Mouse (Mus musculus) MEL (cell line): ENCODE results near the gene Hdac7. TPM values are rescaled to one million over a fixed set of nuclear protein-coding genes. Genes with fewer than 3 reads are reported as not detected.
A peak's percentile ranks its signal among the peaks of the same experiment; 100 is the strongest.

Source experiments
- DNase-seq: peaks from one replicate; pipeline ENCODE4 v3.0.0; 2011; ENCODE audit warnings: low read depth, low spot score
- H3K27ac ChIP-seq: 2 replicates; pipeline ENCODE4 v1.5.1; 2012; ENCODE audit warnings: low read depth, mild to moderate bottlenecking, control low read depth, low read length, moderate library complexity; ENCODE audit not compliant: control insufficient read depth
- H3K27me3 ChIP-seq, 2 experiments: fragments of 150-350 bp in 1 of 2; sonication (generic) in 1 of 2; 2 replicates each; pipeline ENCODE4 v1.6.1; 2012; ENCODE audit warnings: low read length in 2 of 2, mild to moderate bottlenecking in 2 of 2, improper control_type of control experiment in 1 of 2, moderate library complexity in 1 of 2; ENCODE audit not compliant: insufficient read depth in 2 of 2, control insufficient read depth in 1 of 2
- H3K36me3 ChIP-seq, 2 experiments: 2 replicates each; pipeline ENCODE4 v1.6.1; 2012 to 2014; ENCODE audit warnings: low read length in 2 of 2, improper control_type of control experiment in 1 of 2, inconsistent platforms in 1 of 2, mild to moderate bottlenecking in 1 of 2; ENCODE audit not compliant: insufficient read depth in 2 of 2, control insufficient read depth in 1 of 2
- H3K4me1 ChIP-seq, 2 experiments: fragments of 150-350 bp in 1 of 2; sonication (generic) in 1 of 2; 2 replicates each; pipeline ENCODE4 v1.6.1; 2012; ENCODE audit warnings: low read length in 2 of 2, improper control_type of control experiment in 1 of 2, mild to moderate bottlenecking in 1 of 2; ENCODE audit not compliant: insufficient read depth in 2 of 2, control insufficient read depth in 1 of 2
- H3K4me3 ChIP-seq, 2 experiments: fragments of 150-350 bp in 1 of 2; sonication (generic) in 1 of 2; 2 replicates each; pipeline ENCODE4 v1.5.1; 2012; ENCODE audit warnings: low read depth in 2 of 2, low read length in 2 of 2, mild to moderate bottlenecking in 2 of 2, moderate library complexity in 2 of 2, control low read depth in 1 of 2, improper control_type of control experiment in 1 of 2; ENCODE audit not compliant: control insufficient read depth in 1 of 2, insufficient read depth in 1 of 2
- H3K79me2 ChIP-seq: 2 replicates; pipeline ENCODE4 v1.6.1; 2012; ENCODE audit warnings: mild to moderate bottlenecking, low read length, moderate library complexity; ENCODE audit not compliant: control insufficient read depth, poor library complexity, insufficient read depth
- H3K9ac ChIP-seq: 2 replicates; pipeline ENCODE4 v1.6.1; 2012; ENCODE audit warnings: low read depth, mild to moderate bottlenecking, control low read depth, low read length, moderate library complexity; ENCODE audit not compliant: control insufficient read depth, poor library complexity, severe bottlenecking
- H3K9me3 ChIP-seq: fragments of 150-350 bp; sonication (generic); replicated peaks from 2 replicates; pipeline ENCODE4 v1.6.1; 2012; ENCODE audit warnings: mild to moderate bottlenecking, low read length, improper control_type of control experiment, moderate library complexity; ENCODE audit not compliant: insufficient read depth
- CTCF ChIP-seq, 3 experiments: IDR thresholded peaks in 2 of 3; conservative IDR thresholded peaks in 1 of 3; 2 replicates each; pipeline ENCODE4 v1.5.1; 2011 to 2012; ENCODE audit warnings: low read length in 3 of 3, low read depth in 2 of 3, mild to moderate bottlenecking in 2 of 3, improper control_type of control experiment in 1 of 3, inconsistent platforms in 1 of 3, mixed read lengths in 1 of 3, moderate library complexity in 1 of 3; ENCODE audit not compliant: control insufficient read depth in 1 of 3, insufficient read depth in 1 of 3, poor library complexity in 1 of 3, severe bottlenecking in 1 of 3
- ELF1 ChIP-seq: IDR thresholded peaks from 2 replicates; pipeline ENCODE4 v1.6.1; 2014; ENCODE audit warnings: low read depth, mild to moderate bottlenecking, inconsistent platforms, low read length, improper control_type of control experiment, moderate library complexity
- GATA1 ChIP-seq: IDR thresholded peaks from 2 replicates; pipeline ENCODE4 v1.6.1; 2011; ENCODE audit warnings: low read depth, low read length, improper control_type of control experiment
- HCFC1 ChIP-seq: IDR thresholded peaks from 2 replicates; pipeline ENCODE4 v1.6.1; 2012; ENCODE audit warnings: low read depth, mild to moderate bottlenecking, inconsistent platforms, low read length, improper control_type of control experiment, moderate library complexity
- KAT2A ChIP-seq: conservative IDR thresholded peaks from 2 replicates; pipeline ENCODE4 v1.6.1; 2012; ENCODE audit warnings: low read depth, low read length, improper control_type of control experiment, inconsistent platforms
- MAFK ChIP-seq: IDR thresholded peaks from 2 replicates; pipeline ENCODE4 v1.6.1; 2011; ENCODE audit warnings: low read depth, mild to moderate bottlenecking, low read length, improper control_type of control experiment, borderline replicate concordance
- MAX ChIP-seq: IDR thresholded peaks from 2 replicates; pipeline ENCODE4 v1.6.1; 2011; ENCODE audit warnings: low read length, improper control_type of control experiment
- MAZ ChIP-seq: IDR thresholded peaks from 2 replicates; pipeline ENCODE4 v1.6.1; 2012; ENCODE audit warnings: low read depth, mild to moderate bottlenecking, inconsistent platforms, low read length, improper control_type of control experiment
- MEF2A ChIP-seq: IDR thresholded peaks from 2 replicates; pipeline ENCODE4 v1.6.1; 2014; ENCODE audit warnings: low read depth, mild to moderate bottlenecking, inconsistent platforms, low read length, improper control_type of control experiment; ENCODE audit not compliant: poor library complexity, insufficient replicate concordance, severe bottlenecking; ENCODE audit errors: extremely low read depth
- POLR2A ChIP-seq, 2 experiments: IDR thresholded peaks; 2 replicates each; pipeline ENCODE4 v1.6.1; 2011 to 2012; ENCODE audit warnings: low read length in 2 of 2, mild to moderate bottlenecking in 2 of 2, control low read depth in 1 of 2, improper control_type of control experiment in 1 of 2, low read depth in 1 of 2, moderate library complexity in 1 of 2; ENCODE audit not compliant: control insufficient read depth in 1 of 2, insufficient read depth in 1 of 2, poor library complexity in 1 of 2
- POLR2AphosphoS2 ChIP-seq: IDR thresholded peaks from 2 replicates; pipeline ENCODE4 v1.6.1; 2011; ENCODE audit warnings: low read length, improper control_type of control experiment
- POLR2AphosphoS5 ChIP-seq: IDR thresholded peaks from 2 replicates; pipeline ENCODE4 v1.6.1; 2012; ENCODE audit warnings: low read depth, borderline replicate concordance, mild to moderate bottlenecking, inconsistent platforms, low read length, moderate library complexity, mixed read lengths
- RCOR1 ChIP-seq: IDR thresholded peaks from 2 replicates; pipeline ENCODE4 v1.6.1; 2012; ENCODE audit warnings: low read depth, mild to moderate bottlenecking, inconsistent platforms, low read length, improper control_type of control experiment
- TAL1 ChIP-seq: IDR thresholded peaks from 2 replicates; pipeline ENCODE4 v1.6.1; 2012; ENCODE audit warnings: mild to moderate bottlenecking, inconsistent platforms, low read length, moderate library complexity, mixed read lengths
- TBP ChIP-seq: IDR thresholded peaks from 2 replicates; pipeline ENCODE4 v1.8.0; 2011; ENCODE audit warnings: low read depth, low read length, improper control_type of control experiment
- TCF12 ChIP-seq: IDR thresholded peaks from 2 replicates; pipeline ENCODE4 v1.6.1; 2014; ENCODE audit warnings: low read depth, mild to moderate bottlenecking, inconsistent platforms, low read length, improper control_type of control experiment, moderate library complexity
- USF1 ChIP-seq: IDR thresholded peaks from 2 replicates; pipeline ENCODE4 v1.6.1; 2014; ENCODE audit warnings: low read depth, mild to moderate bottlenecking, inconsistent platforms, low read length, improper control_type of control experiment, moderate library complexity
- USF2 ChIP-seq, 2 experiments: IDR thresholded peaks; 2 replicates each; pipeline ENCODE4 v1.6.1; 2011 to 2012; ENCODE audit warnings: improper control_type of control experiment in 2 of 2, low read length in 2 of 2, borderline replicate concordance in 1 of 2, inconsistent platforms in 1 of 2, low read depth in 1 of 2, mild to moderate bottlenecking in 1 of 2; ENCODE audit not compliant: insufficient read depth in 1 of 2
- ZKSCAN1 ChIP-seq: IDR thresholded peaks from 2 replicates; pipeline ENCODE4 v1.6.1; 2012; ENCODE audit warnings: low read depth, mild to moderate bottlenecking, inconsistent platforms, low read length, improper control_type of control experiment, moderate library complexity
- ZNF384 ChIP-seq: IDR thresholded peaks from 2 replicates; pipeline ENCODE4 v1.6.1; 2012; ENCODE audit warnings: low read depth, mild to moderate bottlenecking, inconsistent platforms, low read length, improper control_type of control experiment
- polyA plus RNA-seq, 2 experiments: library from polyadenylated mRNA; stranded (reverse) in 1 of 2; unstranded in 1 of 2; fragments of >175 nt in 1 of 2; fragments of >200 nt in 1 of 2; gene quantifications; 2 replicates each; pipeline versions ENCODE4 v1.2.1 to v1.2.4; 2012; ENCODE audit warnings: low replicate concordance in 2 of 2, low read depth in 1 of 2; ENCODE audit not compliant: insufficient read length in 2 of 2, insufficient read depth in 1 of 2, missing spikeins in 1 of 2
- total RNA-seq: library from RNA; depleted of rRNA; stranded (reverse); fragments of 300-350 nt; gene quantifications from 2 replicates; pipeline ENCODE4 v1.2.3, GENCODE M21; 2012

Gene Hdac7
- total and polyA plus RNA-seq, 3 experiments = 100 to 389 TPM; not detected in 1

DNA sequence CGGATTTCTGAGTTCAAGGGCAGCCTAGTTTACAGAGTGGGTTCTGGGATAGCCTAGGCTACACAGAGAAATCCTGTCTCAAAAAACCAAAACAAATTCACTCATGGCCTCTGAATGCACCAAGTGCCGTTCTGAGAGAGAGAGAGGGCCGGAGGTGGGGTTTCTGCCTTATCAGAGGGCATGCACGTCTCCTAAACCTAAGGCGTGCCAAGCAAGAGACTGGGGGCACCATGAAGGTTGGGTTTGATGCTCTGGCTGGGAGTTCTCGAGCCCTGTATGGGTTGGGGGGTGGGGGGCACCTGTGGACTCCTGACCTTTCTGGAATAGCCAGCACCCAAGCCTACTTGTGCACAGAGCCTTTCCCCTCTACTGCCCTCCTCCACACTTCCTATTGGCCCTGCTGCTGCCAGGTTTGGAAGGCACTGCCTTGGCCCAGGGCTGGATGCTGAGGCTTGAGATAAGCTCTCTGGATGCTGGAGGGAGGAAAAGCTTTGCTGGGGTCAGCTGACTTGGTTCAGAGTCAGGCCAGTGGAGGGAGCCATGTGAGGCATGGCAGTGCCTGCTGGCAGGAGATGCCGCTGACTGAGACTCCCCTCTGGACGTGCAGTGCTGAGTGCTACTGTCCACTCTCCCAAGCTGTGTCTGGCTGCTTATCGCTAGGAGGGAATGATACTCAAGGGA is 58.4 kb downstream of the Hdac7 start:
- Histone ChIP-seq H3K4me1 (peaks cover 12 to 53% of the 10 kb centered on the region in 2 experiments), H3K4me3 (peak overlapping the region; percentile 90 to 91), H3K27me3 (no peaks in the 10 kb centered on the region), H3K36me3 (peaks cover 0 to 51% of the 10 kb centered on the region in 2 experiments; a peak in 3 of 4 replicates), H3K79me2 (peaks cover 29% of the 10 kb centered on the region), H3K9ac (peak overlapping the region; percentile 96), H3K9me3 (no peaks in the 10 kb centered on the region), H3K27ac (peak overlapping the region; percentile 94)
- peak; percentile 93 for DNase-seq
- TF ChIP-seq HCFC1 (no peak), POLR2AphosphoS2 (no peak), CTCF (IDR thresholded peaks at IDR 0.05 in 2 of 3, conservative IDR thresholded peaks at IDR 0.05 in 1 of 3; ENCODE audit: control insufficient read depth in 1 of 3, insufficient read depth in 1 of 3, low read depth in 2 of 3, low read length in 3 of 3, poor library complexity in 1 of 3, severe bottlenecking in 1 of 3) (peak in 1 of 3 experiments; percentile 14; a peak in 1 of 6 replicates), POLR2AphosphoS5 (no peak; the same call in 1 of the 2 replicates), MAZ (no peak), RCOR1 (no peak), GATA1 (peak; percentile 64; the same call in 1 of the 2 replicates), ELF1 (no peak), MEF2A (no peak), TBP (peak; percentile 22; the same call in 1 of the 2 replicates), MAFK (no peak), ZNF384 (no peak), MAX (no peak), USF1 (no peak), USF2 (IDR thresholded peaks at IDR 0.05; ENCODE audit: borderline replicate concordance in 1 of 2, insufficient read depth in 1 of 2, low read depth in 1 of 2, low read length in 2 of 2) (no peak), KAT2A (no peak), TCF12 (no peak), ZKSCAN1 (no peak), POLR2A (IDR thresholded peaks at IDR 0.05; ENCODE audit: control insufficient read depth in 1 of 2, insufficient read depth in 1 of 2, low read depth in 1 of 2, low read length in 2 of 2, poor library complexity in 1 of 2) (peak; percentile 34 to 60; a peak in 3 of 4 replicates), TAL1 (peak; percentile 75)
